Mouse (Mus musculus): ENCODE data around the gene Shoc2. TPM values are rescaled to one million over a fixed set of nuclear protein-coding genes. Genes with fewer than 3 reads are reported as not detected.

Shoc2 gene
- polyA plus RNA-seq, 1 experiment from 2014 or later: 46.1 TPM

GRCm38 (mm10) chr19:54039441-54039840, 95.3 kb downstream of the Shoc2 start:
- 83% methylated on average over 7 of the region's 7 CpGs for WGBS
- H3K36me3 ChIP-seq: peaks cover 14% of the 10 kb centered on the region
- no peak for ATAC-seq (ENCODE audit: insufficient number of reproducible peaks, low FRiP score)
- H3K27ac ChIP-seq (ENCODE audit: poor library complexity, severe bottlenecking): no peak overlapping the region
- H3K9me3 ChIP-seq (replicated peaks): no peaks in the 10 kb centered on the region
- H3K4me1 ChIP-seq (replicated peaks): peaks cover 12% of the 10 kb centered on the region; the same call in 1 of the 2 replicates
- no peak overlapping the region for H3K4me2 ChIP-seq
- no peaks in the 10 kb centered on the region for H3K27me3 ChIP-seq (replicated peaks)
- no peak overlapping the region for H3K4me3 ChIP-seq
- H3K9ac ChIP-seq: no peak overlapping the region

GRCm38 (mm10) chr19:54040356-54041028, 96.4 kb downstream of the Shoc2 start:
- no peak for ATAC-seq (ENCODE audit: insufficient number of reproducible peaks, low FRiP score)
- peaks cover 15% of the 10 kb centered on the region; the same call in 1 of the 2 replicates for H3K4me1 ChIP-seq (replicated peaks)
- no peak overlapping the region for H3K4me3 ChIP-seq
- H3K9ac ChIP-seq: no peak overlapping the region
- H3K9me3 ChIP-seq (replicated peaks): no peaks in the 10 kb centered on the region
- no peak overlapping the region for H3K27ac ChIP-seq (ENCODE audit: poor library complexity, severe bottlenecking)
- peaks cover 4% of the 10 kb centered on the region; the same call in 1 of the 2 replicates for H3K27me3 ChIP-seq (replicated peaks)
- H3K4me2 ChIP-seq: no peak overlapping the region
- 54% methylated on average over 4 of the region's 4 CpGs for WGBS
- H3K36me3 ChIP-seq: peaks cover 6% of the 10 kb centered on the region

GRCm38 (mm10) chr19:54041029-54041367, 96.9 kb downstream of the Shoc2 start:
- H3K9ac ChIP-seq: no peak overlapping the region
- H3K4me2 ChIP-seq: no peak overlapping the region
- WGBS: 22% methylated on average over 5 of the region's 5 CpGs
- H3K4me1 ChIP-seq (replicated peaks): peaks cover 19% of the 10 kb centered on the region
- ATAC-seq (ENCODE audit: insufficient number of reproducible peaks, low FRiP score): no peak
- no peak overlapping the region for H3K27ac ChIP-seq (ENCODE audit: poor library complexity, severe bottlenecking)
- no peak overlapping the region for H3K4me3 ChIP-seq
- no peaks in the 10 kb centered on the region for H3K9me3 ChIP-seq (replicated peaks)
- H3K27me3 ChIP-seq (replicated peaks): peaks cover 9% of the 10 kb centered on the region
- H3K36me3 ChIP-seq: peaks cover 5% of the 10 kb centered on the region

GRCm38 (mm10) chr19:54043851-54044250, 99.7 kb downstream of the Shoc2 start, which contains the start of gene Adra2a:
Gene Adra2a (plus strand): TSS chr19:54044151.
- peak within 1 kb of the TSS; percentile 96 for H3K4me2 ChIP-seq
- H3K27ac ChIP-seq (ENCODE audit: poor library complexity, severe bottlenecking): no peak within 1 kb of the TSS
- WGBS: 64% methylated on average over 5 of the region's 5 CpGs
- peak within 1 kb of the TSS; percentile 74 for H3K9ac ChIP-seq
- peak within 1 kb of the TSS; percentile 58 for H3K4me3 ChIP-seq
- no peaks in the 10 kb centered on the region for H3K9me3 ChIP-seq (replicated peaks)
- no peak for ATAC-seq (ENCODE audit: insufficient number of reproducible peaks, low FRiP score)
- H3K4me1 ChIP-seq (replicated peaks): peaks cover 45% of the 10 kb centered on the region
- H3K27me3 ChIP-seq (replicated peaks): peaks cover 37% of the 10 kb centered on the region
- H3K36me3 ChIP-seq: no peaks in the 10 kb centered on the region

- under 1% methylated on average over 59 of the region's 59 CpGs for WGBS
- peak; percentile 69 for ATAC-seq (ENCODE audit: insufficient number of reproducible peaks, low FRiP score)
- H3K36me3 ChIP-seq: no peaks in the 10 kb centered on the region
- H3K4me3 ChIP-seq: peak overlapping the region; percentile 58
- peaks cover 46% of the 10 kb centered on the region for H3K27me3 ChIP-seq (replicated peaks)
- peak overlapping the region; percentile 74 for H3K9ac ChIP-seq
- H3K4me1 ChIP-seq (replicated peaks): peaks cover 45% of the 10 kb centered on the region
- H3K27ac ChIP-seq (ENCODE audit: poor library complexity, severe bottlenecking): no peak overlapping the region
- no peaks in the 10 kb centered on the region for H3K9me3 ChIP-seq (replicated peaks)
- H3K4me2 ChIP-seq: peak overlapping the region; percentile 96
Observed at GRCm38 (mm10) chr19:54044507-54045371, 100.6 kb downstream of the Shoc2 start.

GRCm38 (mm10) chr19:54045412-54045811, 101.3 kb downstream of the Shoc2 start:
- Histone ChIP-seq H3K4me3 (peak overlapping the region; percentile 58), H3K4me2 (peak overlapping the region; percentile 96), H3K4me1 (replicated peaks) (peaks cover 41% of the 10 kb centered on the region), H3K36me3 (no peaks in the 10 kb centered on the region), H3K9ac (peak overlapping the region; percentile 74), H3K27ac (ENCODE audit: poor library complexity, severe bottlenecking) (no peak overlapping the region), H3K27me3 (replicated peaks) (peaks cover 51% of the 10 kb centered on the region), H3K9me3 (replicated peaks) (no peaks in the 10 kb centered on the region)
- 2% methylated on average over 29 of the region's 29 CpGs for WGBS
- 0 out of 2 replicates have a peak, but pooled peaks have one; percentile 12 for ATAC-seq (ENCODE audit: insufficient number of reproducible peaks, low FRiP score)

GRCm38 (mm10) chr19:54045931-54046683, 102.0 kb downstream of the Shoc2 start:
- H3K4me1 ChIP-seq (replicated peaks): peaks cover 35% of the 10 kb centered on the region
- no peak overlapping the region for H3K27ac ChIP-seq (ENCODE audit: poor library complexity, severe bottlenecking)
- H3K36me3 ChIP-seq: no peaks in the 10 kb centered on the region
- no peaks in the 10 kb centered on the region for H3K9me3 ChIP-seq (replicated peaks)
- WGBS: 3% methylated on average over 55 of the region's 55 CpGs
- H3K4me2 ChIP-seq: peak overlapping the region; percentile 96
- no peak for ATAC-seq (ENCODE audit: insufficient number of reproducible peaks, low FRiP score)
- H3K9ac ChIP-seq: no peak overlapping the region
- H3K27me3 ChIP-seq (replicated peaks): peaks cover 58% of the 10 kb centered on the region
- peak overlapping the region; percentile 58 for H3K4me3 ChIP-seq

GRCm38 (mm10) chr19:54046684-54047070, 102.6 kb downstream of the Shoc2 start:
- peaks cover 63% of the 10 kb centered on the region for H3K27me3 ChIP-seq (replicated peaks)
- no peaks in the 10 kb centered on the region for H3K9me3 ChIP-seq (replicated peaks)
- peak overlapping the region; percentile 96 for H3K4me2 ChIP-seq
- H3K4me1 ChIP-seq (replicated peaks): peaks cover 33% of the 10 kb centered on the region
- H3K36me3 ChIP-seq: no peaks in the 10 kb centered on the region
- H3K27ac ChIP-seq (ENCODE audit: poor library complexity, severe bottlenecking): no peak overlapping the region
- ATAC-seq (ENCODE audit: insufficient number of reproducible peaks, low FRiP score): no peak
- under 1% methylated on average over 46 of the region's 46 CpGs for WGBS
- peak overlapping the region; percentile 58 for H3K4me3 ChIP-seq
- H3K9ac ChIP-seq: peak overlapping the region; percentile 42; the same call in 1 of the 2 replicates

- no peak for ATAC-seq (ENCODE audit: insufficient number of reproducible peaks, low FRiP score)
- H3K9me3 ChIP-seq (replicated peaks): no peaks in the 10 kb centered on the region
- peak overlapping the region; percentile 96 for H3K4me2 ChIP-seq
- H3K9ac ChIP-seq: peak overlapping the region; percentile 42
- H3K4me1 ChIP-seq (replicated peaks): peaks cover 33% of the 10 kb centered on the region
- no peak overlapping the region for H3K27ac ChIP-seq (ENCODE audit: poor library complexity, severe bottlenecking)
- H3K4me3 ChIP-seq: peak overlapping the region; percentile 58
- no peaks in the 10 kb centered on the region for H3K36me3 ChIP-seq
- peaks cover 67% of the 10 kb centered on the region for H3K27me3 ChIP-seq (replicated peaks)
- WGBS: 1% methylated on average over 27 of the region's 27 CpGs
Observed at GRCm38 (mm10) chr19:54047386-54048050, 103.4 kb downstream of the Shoc2 start.

- Histone ChIP-seq H3K9ac (no peak overlapping the region), H3K9me3 (replicated peaks) (no peaks in the 10 kb centered on the region), H3K4me3 (no peak overlapping the region), H3K36me3 (no peaks in the 10 kb centered on the region), H3K27me3 (replicated peaks) (peaks cover 70% of the 10 kb centered on the region), H3K4me2 (peak overlapping the region; percentile 20; the same call in 1 of the 2 replicates), H3K27ac (ENCODE audit: poor library complexity, severe bottlenecking) (no peak overlapping the region), H3K4me1 (replicated peaks) (peaks cover 33% of the 10 kb centered on the region)
- WGBS: 4% methylated on average over 13 of the region's 13 CpGs
- no peak for ATAC-seq (ENCODE audit: insufficient number of reproducible peaks, low FRiP score)
Observed at GRCm38 (mm10) chr19:54048161-54048885, 104.2 kb downstream of the Shoc2 start.

Data from heart, embryonic 12.5 days (tissue).